Mouse (Mus musculus): ENCODE data around the gene Mrtfa. TPM values are rescaled to one million over a fixed set of nuclear protein-coding genes. Genes with fewer than 3 reads are reported as not detected.

The Mrtfa gene
- total RNA-seq, 2 experiments from 2014 or later, result 78.6 to 79.7 TPM

GRCm38 (mm10) chr15:81072748-81073147 lies 117.8 kb downstream of the Mrtfa start:
- no peak for DNase-seq (ENCODE audit: low spot score in 2 of 2)

DNA sequence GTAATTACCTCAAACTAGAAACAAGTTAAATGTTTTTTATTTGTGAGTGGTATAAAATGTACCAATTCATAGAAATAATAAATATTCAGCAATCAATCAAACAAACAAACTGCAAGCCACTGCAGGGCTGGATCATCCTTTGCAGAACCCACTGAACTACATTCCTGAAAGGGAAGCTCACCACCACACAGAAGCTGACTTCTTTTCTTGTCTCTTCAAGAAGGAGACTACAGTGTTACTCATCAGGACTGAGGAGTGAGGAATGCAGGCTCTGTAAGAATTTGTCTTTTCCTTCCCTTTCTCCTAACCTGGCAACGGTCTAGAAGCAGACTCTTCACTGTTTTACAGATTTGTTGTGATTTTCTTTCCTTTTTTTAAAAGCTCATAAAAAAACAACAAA lies 120.1 kb downstream of the Mrtfa start:
- DNase-seq (ENCODE audit: low spot score in 2 of 2), result no peak

GRCm38 (mm10) chr15:81068641-81069381 lies 121.7 kb downstream of the Mrtfa start:
- DNase-seq (ENCODE audit: low spot score in 2 of 2), result no peak

DNA sequence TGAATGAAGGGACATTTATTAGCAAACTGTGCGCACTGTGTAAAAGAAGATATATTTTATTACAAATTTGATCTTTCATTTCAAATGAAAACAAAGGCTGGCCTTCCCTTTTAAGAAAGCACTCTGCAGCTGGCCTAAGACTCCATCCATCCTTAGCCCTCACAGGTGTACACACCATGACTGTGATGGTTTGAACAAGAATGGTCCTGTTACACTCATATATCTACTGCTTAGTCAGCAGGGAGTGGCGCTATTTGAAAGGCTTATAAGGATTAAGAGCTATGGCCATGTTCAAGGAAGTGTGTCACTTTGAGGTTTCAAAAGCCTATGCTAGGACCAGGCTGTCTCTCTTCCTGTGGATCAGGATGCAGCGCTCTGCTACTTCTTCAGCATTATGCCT lies 122.8 kb downstream of the Mrtfa start:
- DNase-seq (ENCODE audit: low spot score in 2 of 2), result no peak

DNA sequence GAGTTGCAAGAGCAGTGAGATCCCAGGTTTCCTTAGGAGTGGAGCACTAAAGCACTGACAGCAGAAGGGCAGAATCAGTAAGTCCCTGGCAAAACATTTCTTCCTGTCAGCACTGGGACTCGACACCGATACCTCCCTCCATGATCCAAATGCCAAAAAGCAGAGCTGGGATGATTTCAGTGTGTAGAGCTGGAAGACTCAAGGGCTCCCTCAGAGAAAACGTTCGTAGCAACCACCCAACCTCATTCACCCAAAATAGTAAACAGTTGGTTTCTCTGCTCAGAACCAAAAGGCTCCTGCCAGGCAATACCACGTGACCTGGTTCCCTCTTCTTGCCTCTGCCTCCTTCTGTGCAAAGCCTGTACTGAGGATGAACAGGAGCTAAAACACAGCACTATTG lies 123.6 kb downstream of the Mrtfa start:
- DNase-seq (ENCODE audit: low spot score in 2 of 2), result peak in 1 of 2 experiments; percentile 43

DNA sequence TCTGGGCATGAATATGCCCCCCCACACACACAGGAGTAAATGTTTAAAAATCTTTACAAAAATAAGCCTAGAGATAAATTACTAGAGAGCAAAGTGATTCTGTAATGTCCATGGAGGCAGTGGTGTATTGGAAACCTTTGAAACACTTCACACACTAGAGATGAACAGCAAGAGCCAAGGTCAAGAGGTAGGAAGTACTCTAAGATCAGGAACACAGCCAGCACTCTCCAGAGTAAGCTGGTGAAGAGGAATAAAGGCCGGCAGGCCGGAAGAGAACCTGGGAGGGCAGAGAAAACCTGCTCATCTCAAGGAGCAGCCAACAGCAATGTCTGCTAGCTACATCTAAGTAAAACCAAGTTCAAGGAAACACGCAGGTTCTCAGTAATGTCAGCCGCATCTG lies 125.9 kb downstream of the Mrtfa start:
- DNase-seq (ENCODE audit: low spot score in 2 of 2), result no peak

DNA sequence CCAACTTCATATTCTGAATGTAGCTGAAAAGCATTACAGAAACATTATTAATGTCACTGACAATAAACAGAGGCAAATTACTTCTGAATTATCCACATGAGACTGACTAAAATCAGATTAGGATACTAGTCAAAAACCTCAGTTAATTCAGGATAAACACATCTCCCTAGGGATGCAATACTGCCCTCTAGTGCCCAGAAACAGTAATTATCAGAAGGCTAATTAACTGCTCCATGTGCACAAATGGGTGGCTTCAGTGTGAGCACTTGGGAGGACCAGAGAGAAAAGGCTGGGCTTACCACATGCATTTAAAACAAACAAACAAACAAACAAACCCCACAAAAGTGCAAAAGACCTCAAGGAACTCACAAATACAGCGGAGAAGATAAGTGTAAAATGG lies 126.4 kb downstream of the Mrtfa start:
- DNase-seq (ENCODE audit: low spot score in 2 of 2), result peak in 1 of 2 experiments; percentile 72

DNA sequence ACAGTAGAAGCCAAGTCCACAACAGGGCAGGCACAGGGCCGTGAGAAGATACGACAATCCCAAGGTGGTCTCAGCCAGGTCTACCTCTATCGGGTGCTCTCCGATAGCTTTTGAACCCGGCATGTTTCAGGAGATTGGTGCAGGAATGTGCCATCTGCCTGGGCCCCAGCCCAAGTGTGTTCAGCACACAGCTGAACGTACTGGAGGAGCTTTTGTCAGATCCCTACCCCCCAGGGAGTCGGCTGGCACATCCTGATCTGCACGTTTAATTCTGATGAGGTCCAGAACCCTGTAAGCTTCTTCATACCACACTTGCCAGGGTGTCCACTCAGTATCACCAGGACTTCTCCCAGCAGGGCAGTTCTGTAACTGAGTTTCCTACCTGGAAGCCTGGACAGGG lies 127.9 kb downstream of the Mrtfa start:
- peak; percentile 34 to 44 for DNase-seq (ENCODE audit: low spot score in 2 of 2)

GRCm38 (mm10) chr15:81062175-81062588 lies 128.4 kb downstream of the Mrtfa start:
- no peak for DNase-seq (ENCODE audit: low spot score in 2 of 2)

DNA sequence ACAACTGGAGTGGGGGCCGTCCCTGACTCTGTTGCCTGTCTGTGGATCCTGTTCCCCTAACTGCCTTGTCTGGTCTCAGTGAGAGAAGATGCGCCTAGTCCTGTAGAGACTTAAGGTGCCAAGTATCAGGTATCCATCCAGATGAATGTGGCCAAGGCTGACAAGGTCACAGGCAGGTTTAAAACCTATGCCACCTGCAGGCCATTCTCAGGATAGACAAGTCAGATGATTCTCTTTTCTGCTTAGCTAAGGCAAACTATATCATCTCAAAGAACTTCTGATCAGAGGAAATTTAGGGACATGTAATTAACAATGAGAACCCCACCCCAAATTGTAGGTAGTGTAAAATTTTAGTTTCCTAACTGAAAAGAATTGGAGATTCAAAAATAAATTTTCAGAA lies 129.6 kb downstream of the Mrtfa start:
- DNase-seq (ENCODE audit: low spot score in 2 of 2), result no peak

DNA sequence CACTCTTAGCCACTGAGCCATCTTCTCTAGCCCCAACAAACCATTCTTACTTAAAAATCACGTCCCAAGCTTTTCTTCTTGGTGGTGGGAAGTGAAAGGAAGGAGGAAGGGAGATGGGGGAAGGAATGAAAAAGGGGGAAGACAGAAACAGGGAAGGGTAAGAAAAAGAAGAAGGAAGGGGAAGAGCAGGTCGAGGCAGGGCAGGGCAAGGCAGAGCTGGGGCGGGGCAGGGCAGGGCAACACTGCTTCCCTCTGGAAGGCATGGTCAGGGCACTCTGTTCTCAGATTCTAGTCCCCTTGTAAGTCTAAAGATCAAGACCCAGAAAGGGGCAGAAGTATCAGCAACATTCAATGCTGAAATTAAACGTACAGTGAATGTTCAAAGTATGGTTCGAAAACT lies 132.8 kb downstream of the Mrtfa start:
- DNase-seq (ENCODE audit: low spot score in 2 of 2), result no peak

- DNase-seq (ENCODE audit: low spot score in 2 of 2), result no peak
Measured at GRCm38 (mm10) chr15:81055488-81055887, 135.1 kb downstream of the Mrtfa start.

DNA sequence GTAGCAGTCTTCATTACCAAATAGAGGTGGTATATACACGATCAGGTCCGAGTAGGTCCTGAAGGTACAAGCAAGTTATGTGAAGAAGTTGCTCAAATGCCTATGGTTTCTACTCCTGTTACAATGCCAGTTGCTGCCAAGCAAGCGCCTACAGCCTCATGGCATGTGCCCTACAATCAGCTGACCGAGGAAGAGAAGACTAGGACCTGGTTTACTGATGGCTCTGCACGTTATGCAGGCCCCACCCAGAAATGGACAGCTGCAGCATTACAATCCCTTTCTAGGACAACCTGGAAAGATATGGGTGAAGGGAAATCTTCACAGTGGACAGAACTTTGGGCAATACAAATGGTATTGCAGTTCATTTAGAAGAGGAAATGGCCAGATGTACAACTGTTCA lies 138.1 kb downstream of the Mrtfa start:
- DNase-seq (ENCODE audit: low spot score in 2 of 2), result no peak

DNA sequence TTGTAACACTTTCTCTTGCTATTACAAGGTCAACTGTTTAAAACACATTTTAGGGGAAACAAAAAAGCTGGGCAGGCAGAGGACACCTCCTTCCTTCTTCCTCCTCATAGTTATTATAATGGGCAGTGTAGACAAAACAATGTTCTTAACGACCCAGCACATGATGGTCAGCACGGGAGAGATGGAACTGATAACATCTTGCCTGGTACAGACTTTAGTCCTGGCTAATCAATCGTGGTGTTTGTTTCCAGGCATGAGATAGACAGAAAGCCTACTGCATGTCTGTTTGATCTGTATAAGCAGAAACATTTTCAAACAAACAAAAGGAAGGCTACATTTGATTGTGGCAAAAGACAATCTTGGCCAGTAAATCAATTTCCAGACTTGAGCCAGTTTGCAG lies 140.1 kb downstream of the Mrtfa start:
- no peak for DNase-seq (ENCODE audit: low spot score in 2 of 2)

GRCm38 (mm10) chr15:81049401-81050053 lies 141.0 kb downstream of the Mrtfa start:
- DNase-seq (ENCODE audit: low spot score in 2 of 2), result no peak

DNA sequence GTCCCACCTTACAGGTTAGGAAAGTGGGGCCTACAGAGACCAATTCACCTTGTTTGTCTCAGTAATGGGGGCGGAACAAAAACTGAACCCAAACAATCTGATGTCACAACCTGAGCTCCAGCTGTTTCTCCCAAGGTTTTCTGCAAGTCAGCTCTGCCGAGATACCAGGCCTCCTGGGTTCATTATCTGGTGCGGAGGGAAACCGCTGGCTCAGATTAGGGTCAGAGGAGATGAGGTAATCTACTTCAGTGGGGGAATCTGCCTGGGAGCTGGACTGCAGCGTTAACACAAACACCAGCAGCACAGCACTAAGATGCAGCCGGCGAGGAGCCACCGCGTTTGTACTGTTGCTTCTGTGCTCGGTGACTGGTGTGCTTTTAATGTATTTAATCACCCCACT lies 143.1 kb downstream of the Mrtfa start:
- DNase-seq (ENCODE audit: low spot score in 2 of 2), result no peak

DNA sequence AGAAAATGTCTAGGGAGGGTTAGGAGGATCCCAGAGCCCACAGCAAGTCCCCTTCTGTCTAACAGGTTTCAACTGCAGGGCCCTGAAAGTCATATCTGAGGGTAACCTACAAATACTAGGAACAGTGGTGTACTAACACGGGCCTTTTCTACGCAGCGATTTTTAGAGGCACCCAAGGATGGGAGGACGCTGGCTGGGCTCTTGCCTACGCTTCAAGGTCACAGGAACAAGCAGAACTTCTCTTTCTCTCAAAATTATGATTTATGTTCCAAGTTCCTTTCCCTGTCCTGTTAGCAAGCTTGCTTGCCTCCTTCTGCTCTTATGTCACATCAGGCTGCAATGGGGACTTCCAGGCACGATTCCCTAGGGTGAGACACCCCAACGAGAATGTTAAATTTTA lies 144.5 kb downstream of the Mrtfa start:
- DNase-seq (ENCODE audit: low spot score in 2 of 2), result no peak

GRCm38 (mm10) chr15:81045336-81045735 lies 145.2 kb downstream of the Mrtfa start:
- DNase-seq (ENCODE audit: low spot score in 2 of 2), result no peak

DNA sequence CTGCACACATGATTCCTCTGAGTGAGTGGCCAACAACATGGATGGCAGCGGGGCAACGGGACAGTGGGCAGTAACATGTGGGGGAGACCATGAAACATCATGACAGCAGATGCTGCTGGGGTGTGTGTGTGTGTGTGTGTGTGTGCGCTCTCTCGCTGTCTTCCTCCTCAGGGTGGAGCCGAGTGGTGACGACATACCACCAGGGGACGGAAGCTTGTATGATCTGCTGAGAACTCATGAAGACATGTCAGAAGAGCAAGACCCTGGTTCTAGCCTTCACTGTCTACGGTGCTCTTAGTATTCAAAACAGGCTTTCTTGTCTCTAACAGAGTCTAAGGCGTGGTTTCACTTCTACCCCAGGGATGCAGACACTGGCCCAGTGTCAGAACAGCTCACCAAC lies 146.1 kb downstream of the Mrtfa start:
- no peak for DNase-seq (ENCODE audit: low spot score in 2 of 2)

DNA sequence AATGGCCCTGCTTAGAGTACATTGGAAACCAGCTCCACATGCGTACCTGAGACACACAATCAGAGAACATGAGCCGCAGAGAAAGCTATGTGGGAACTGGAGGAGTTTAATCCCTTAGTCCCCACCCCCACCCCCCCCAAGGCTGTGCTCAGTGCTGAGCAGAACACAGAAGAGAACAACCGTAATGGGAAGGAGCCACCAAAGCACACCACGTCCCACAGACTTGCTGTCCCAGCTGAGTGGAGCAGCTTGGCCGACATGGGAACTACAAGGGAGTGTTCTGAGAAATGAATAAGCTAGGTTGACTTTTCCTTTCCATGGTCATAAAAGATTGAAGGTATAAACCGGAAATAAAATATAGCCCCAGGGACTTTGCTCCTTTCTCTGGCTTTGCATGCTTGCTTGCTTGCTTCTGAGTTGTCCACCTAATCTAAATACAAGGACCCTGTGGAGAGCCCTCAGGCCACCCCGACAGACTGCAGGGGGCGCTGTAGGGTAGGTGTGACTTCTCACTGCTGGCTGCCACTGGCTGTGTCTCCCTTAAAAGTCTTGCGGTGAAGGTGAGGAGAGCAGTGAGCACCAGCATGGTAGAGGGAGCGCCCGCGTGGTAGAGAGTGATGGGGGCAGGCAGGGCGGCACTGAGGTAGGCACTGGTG lies 148.2 kb downstream of the Mrtfa start:
- no peak for DNase-seq (ENCODE audit: low spot score in 2 of 2)

- no peak for DNase-seq (ENCODE audit: low spot score in 2 of 2)
Measured at GRCm38 (mm10) chr15:81041767-81042166, 148.8 kb downstream of the Mrtfa start.

DNA sequence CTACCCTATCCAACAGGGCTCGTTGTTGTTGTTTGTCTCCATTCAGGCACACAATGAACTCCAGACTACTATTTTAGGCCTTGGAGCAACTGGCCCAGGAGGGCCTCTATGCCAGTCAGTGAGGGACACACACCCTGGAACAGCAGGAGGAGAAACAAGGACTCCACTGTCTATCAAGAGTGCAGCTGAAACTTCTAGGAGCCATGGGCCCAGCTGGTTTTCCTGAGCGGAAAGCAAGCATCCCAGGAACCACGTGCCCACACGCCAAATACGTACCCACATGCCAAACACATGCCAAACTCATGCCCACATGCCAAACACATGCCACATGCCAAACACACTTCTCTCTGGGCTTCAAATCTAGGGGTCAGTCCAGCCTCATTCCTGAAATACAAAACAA lies 152.1 kb downstream of the Mrtfa start:
- DNase-seq (ENCODE audit: low spot score in 2 of 2), result no peak

Measured in layer of hippocampus, postnatal 14 days (tissue).